Mouse (Mus musculus) limb, embryonic 13.5 days (tissue): Measurements from ENCODE around the gene Zap70. TPM values are rescaled to one million over a fixed set of nuclear protein-coding genes. Genes with fewer than 3 reads are reported as not detected.

Source experiments
- ATAC-seq: fragments of 200-750 bp; cut with Nextera tagmentation; 2 replicates; pipeline ENCODE4 v1.8.0; 2017; ENCODE audit warnings: low read depth, moderate number of reproducible peaks, moderate TSS enrichment; ENCODE audit not compliant: low FRiP score
- H3K27ac ChIP-seq: fragments of 300-500 bp; sonication (generic); 2 replicates; pipeline ENCODE4 v1.5.1; 2015; ENCODE audit warnings: inconsistent platforms, mild to moderate bottlenecking, moderate library complexity
- H3K27me3 ChIP-seq: fragments of 300-500 bp; sonication (generic); 2 replicates; pipeline ENCODE4 v1.6.1; 2015; ENCODE audit warnings: mild to moderate bottlenecking, inconsistent platforms
- H3K36me3 ChIP-seq: fragments of 300-500 bp; sonication (generic); 2 replicates; pipeline ENCODE4 v1.6.1; 2015; ENCODE audit warnings: inconsistent platforms, mild to moderate bottlenecking, moderate library complexity
- H3K4me1 ChIP-seq: fragments of 300-500 bp; sonication (generic); 2 replicates; pipeline ENCODE4 v1.6.1; 2015; ENCODE audit warnings: inconsistent platforms
- H3K4me2 ChIP-seq: fragments of 300-500 bp; sonication (generic); replicated peaks from 2 replicates; pipeline ENCODE4 v1.6.1; 2015; ENCODE audit warnings: inconsistent platforms, mild to moderate bottlenecking, moderate library complexity
- H3K4me3 ChIP-seq: fragments of 300-500 bp; sonication (generic); 2 replicates; pipeline ENCODE4 v1.5.1; 2015; ENCODE audit warnings: moderate library complexity, mild to moderate bottlenecking, inconsistent platforms
- H3K9ac ChIP-seq: fragments of 300-500 bp; sonication (generic); 2 replicates; pipeline ENCODE4 v1.6.1; 2015; ENCODE audit warnings: mild to moderate bottlenecking, inconsistent platforms
- H3K9me3 ChIP-seq: fragments of 300-500 bp; sonication (generic); 2 replicates; pipeline ENCODE4 v1.6.1; 2016; ENCODE audit warnings: inconsistent platforms
- WGBS: fragments of 180-500 bp; shearing (Covaris S2); methylation state at CpG from one replicate; pipeline ENCODE4 v1.1.7; 2015; 5-methylcytosine and 5-hydroxymethylcytosine counted together
- polyA plus RNA-seq: library from polyadenylated mRNA; unstranded; fragments of >200 nt; fragmentation: Nextera tagmentation; extraction: Ambion mirVana; gene quantifications from 2 replicates; pipeline ENCODE4 v1.2.1, GENCODE M21; 2015

Zap70 gene
- polyA plus RNA-seq, result 0.34 and 1.2 TPM in 2 replicates

GRCm38 (mm10) chr1:36761568-36761967, at the start of gene Zap70:
Gene Zap70, plus strand, starts transcription at chr1:36761798.
- no peaks in the 10 kb centered on the region for H3K4me1 ChIP-seq
- no peaks in the 10 kb centered on the region for H3K36me3 ChIP-seq
- no peak within 1 kb of the TSS for H3K27ac ChIP-seq
- no peak for ATAC-seq
- no peaks in the 10 kb centered on the region for H3K9me3 ChIP-seq
- H3K4me2 ChIP-seq, result no peak within 1 kb of the TSS
- no peak within 1 kb of the TSS for H3K9ac ChIP-seq
- 74% methylated on average over 11 of the region's 11 CpGs for WGBS
- no peaks in the 10 kb centered on the region for H3K27me3 ChIP-seq
- no peak within 1 kb of the TSS for H3K4me3 ChIP-seq

- no peak for ATAC-seq
- H3K9me3 ChIP-seq, result no peaks in the 10 kb centered on the region
- no peak within 1 kb of the TSS for H3K4me3 ChIP-seq
- 80% methylated on average over 5 of the region's 5 CpGs for WGBS
- H3K4me2 ChIP-seq, result no peak within 1 kb of the TSS
- no peaks in the 10 kb centered on the region for H3K27me3 ChIP-seq
- H3K36me3 ChIP-seq, result no peaks in the 10 kb centered on the region
- no peaks in the 10 kb centered on the region for H3K4me1 ChIP-seq
- H3K27ac ChIP-seq, result no peak within 1 kb of the TSS
- no peak within 1 kb of the TSS for H3K9ac ChIP-seq
Measured at GRCm38 (mm10) chr1:36714311-36714710, 47.3 kb upstream of the Zap70 start, which contains the start of gene Actr1b. Gene Actr1b, minus strand, starts transcription at chr1:36714422.

- ATAC-seq, result no peak
- Histone ChIP-seq H3K4me2 (no peak overlapping the region), H3K9me3 (no peaks in the 10 kb centered on the region), H3K36me3 (no peaks in the 10 kb centered on the region), H3K4me3 (no peak overlapping the region), H3K9ac (no peak overlapping the region), H3K27me3 (no peaks in the 10 kb centered on the region), H3K4me1 (peaks cover 21% of the 10 kb centered on the region), H3K27ac (no peak overlapping the region)
- 74% methylated on average over 1 of the region's 1 CpGs for WGBS
Measured at GRCm38 (mm10) chr1:36718786-36719185, 42.8 kb upstream of the Zap70 start.

GRCm38 (mm10) chr1:36723146-36724056, 38.2 kb upstream of the Zap70 start:
- Histone ChIP-seq H3K4me3 (no peak overlapping the region), H3K9me3 (no peaks in the 10 kb centered on the region), H3K9ac (no peak overlapping the region), H3K27me3 (no peaks in the 10 kb centered on the region), H3K4me1 (peaks cover 31% of the 10 kb centered on the region), H3K27ac (peak overlapping the region; percentile 84), H3K4me2 (peak overlapping the region; percentile 35), H3K36me3 (no peaks in the 10 kb centered on the region)
- WGBS, result 25% methylated on average over 16 of the region's 16 CpGs
- ATAC-seq, result peak; percentile 86

- no peak overlapping the region for H3K4me2 ChIP-seq
- H3K27ac ChIP-seq, result peak overlapping the region; percentile 84
- H3K36me3 ChIP-seq, result no peaks in the 10 kb centered on the region
- peaks cover 31% of the 10 kb centered on the region for H3K4me1 ChIP-seq
- H3K9me3 ChIP-seq, result no peaks in the 10 kb centered on the region
- no peak overlapping the region for H3K9ac ChIP-seq
- no peaks in the 10 kb centered on the region for H3K27me3 ChIP-seq
- ATAC-seq, result peak; percentile 54; the same call in 1 of the 2 replicates
- 20% methylated on average over 4 of the region's 4 CpGs for WGBS
- no peak overlapping the region for H3K4me3 ChIP-seq
Measured at GRCm38 (mm10) chr1:36724057-36724431, 37.6 kb upstream of the Zap70 start.

- no peak for ATAC-seq
- 10% methylated on average over 4 of the region's 4 CpGs for WGBS
- Histone ChIP-seq H3K36me3 (no peaks in the 10 kb centered on the region), H3K27ac (no peak overlapping the region), H3K4me2 (no peak overlapping the region), H3K4me3 (no peak overlapping the region), H3K4me1 (no peaks in the 10 kb centered on the region), H3K9me3 (no peaks in the 10 kb centered on the region), H3K9ac (no peak overlapping the region), H3K27me3 (peaks cover 13% of the 10 kb centered on the region)
Measured at GRCm38 (mm10) chr1:36737300-36737699, 24.3 kb upstream of the Zap70 start.

GRCm38 (mm10) chr1:36739231-36739630, 22.4 kb upstream of the Zap70 start:
- Histone ChIP-seq H3K36me3 (no peaks in the 10 kb centered on the region), H3K27me3 (peaks cover 30% of the 10 kb centered on the region), H3K9ac (no peak overlapping the region), H3K4me1 (peaks cover 2% of the 10 kb centered on the region), H3K4me2 (no peak overlapping the region), H3K9me3 (no peaks in the 10 kb centered on the region), H3K4me3 (no peak overlapping the region), H3K27ac (no peak overlapping the region)
- ATAC-seq, result no peak
- WGBS, result 77% methylated on average over 5 of the region's 5 CpGs

GRCm38 (mm10) chr1:36743046-36743445, 18.6 kb upstream of the Zap70 start:
- Histone ChIP-seq H3K9me3 (no peaks in the 10 kb centered on the region), H3K4me3 (no peak overlapping the region), H3K4me1 (peaks cover 5% of the 10 kb centered on the region), H3K4me2 (no peak overlapping the region), H3K36me3 (no peaks in the 10 kb centered on the region), H3K27me3 (peaks cover 36% of the 10 kb centered on the region), H3K9ac (no peak overlapping the region), H3K27ac (no peak overlapping the region)
- WGBS, result 81% methylated on average over 9 of the region's 9 CpGs
- ATAC-seq, result no peak

- ATAC-seq, result peak; percentile 32; the same call in 1 of the 2 replicates
- no peaks in the 10 kb centered on the region for H3K36me3 ChIP-seq
- H3K4me3 ChIP-seq, result peak overlapping the region; percentile 27
- peak overlapping the region; percentile 56 for H3K4me2 ChIP-seq
- no peak overlapping the region for H3K27ac ChIP-seq
- H3K9ac ChIP-seq, result no peak overlapping the region
- H3K9me3 ChIP-seq, result no peaks in the 10 kb centered on the region
- H3K4me1 ChIP-seq, result peaks cover 5% of the 10 kb centered on the region
- H3K27me3 ChIP-seq, result peaks cover 36% of the 10 kb centered on the region
- WGBS, result 21% methylated on average over 17 of the region's 17 CpGs
Measured at GRCm38 (mm10) chr1:36744268-36744944, 17.2 kb upstream of the Zap70 start.

GRCm38 (mm10) chr1:36745661-36746060, 15.9 kb upstream of the Zap70 start:
- Histone ChIP-seq H3K36me3 (no peaks in the 10 kb centered on the region), H3K9ac (no peak overlapping the region), H3K4me1 (peaks cover 5% of the 10 kb centered on the region), H3K9me3 (no peaks in the 10 kb centered on the region), H3K27me3 (peaks cover 35% of the 10 kb centered on the region), H3K27ac (no peak overlapping the region), H3K4me2 (no peak overlapping the region), H3K4me3 (no peak overlapping the region)
- ATAC-seq, result no peak
- WGBS, result 61% methylated on average over 4 of the region's 4 CpGs

- Histone ChIP-seq H3K36me3 (no peaks in the 10 kb centered on the region), H3K9ac (no peak overlapping the region), H3K4me2 (no peak overlapping the region), H3K27ac (no peak overlapping the region), H3K27me3 (peaks cover 30% of the 10 kb centered on the region), H3K4me1 (peaks cover 5% of the 10 kb centered on the region), H3K9me3 (no peaks in the 10 kb centered on the region), H3K4me3 (no peak overlapping the region)
- ATAC-seq, result no peak
- 51% methylated on average over 15 of the region's 15 CpGs for WGBS
Measured at GRCm38 (mm10) chr1:36746452-36746851, 15.1 kb upstream of the Zap70 start.

- H3K4me3 ChIP-seq, result no peak overlapping the region
- H3K4me2 ChIP-seq, result no peak overlapping the region
- H3K36me3 ChIP-seq, result no peaks in the 10 kb centered on the region
- 74% methylated on average over 6 of the region's 6 CpGs for WGBS
- no peaks in the 10 kb centered on the region for H3K9me3 ChIP-seq
- H3K27ac ChIP-seq, result no peak overlapping the region
- ATAC-seq, result no peak
- no peak overlapping the region for H3K9ac ChIP-seq
- no peaks in the 10 kb centered on the region for H3K27me3 ChIP-seq
- H3K4me1 ChIP-seq, result no peaks in the 10 kb centered on the region
Measured at GRCm38 (mm10) chr1:36753932-36754675, 7.5 kb upstream of the Zap70 start.
